Mouse (Mus musculus): Measurements from ENCODE around the gene Bub3.

DNA sequence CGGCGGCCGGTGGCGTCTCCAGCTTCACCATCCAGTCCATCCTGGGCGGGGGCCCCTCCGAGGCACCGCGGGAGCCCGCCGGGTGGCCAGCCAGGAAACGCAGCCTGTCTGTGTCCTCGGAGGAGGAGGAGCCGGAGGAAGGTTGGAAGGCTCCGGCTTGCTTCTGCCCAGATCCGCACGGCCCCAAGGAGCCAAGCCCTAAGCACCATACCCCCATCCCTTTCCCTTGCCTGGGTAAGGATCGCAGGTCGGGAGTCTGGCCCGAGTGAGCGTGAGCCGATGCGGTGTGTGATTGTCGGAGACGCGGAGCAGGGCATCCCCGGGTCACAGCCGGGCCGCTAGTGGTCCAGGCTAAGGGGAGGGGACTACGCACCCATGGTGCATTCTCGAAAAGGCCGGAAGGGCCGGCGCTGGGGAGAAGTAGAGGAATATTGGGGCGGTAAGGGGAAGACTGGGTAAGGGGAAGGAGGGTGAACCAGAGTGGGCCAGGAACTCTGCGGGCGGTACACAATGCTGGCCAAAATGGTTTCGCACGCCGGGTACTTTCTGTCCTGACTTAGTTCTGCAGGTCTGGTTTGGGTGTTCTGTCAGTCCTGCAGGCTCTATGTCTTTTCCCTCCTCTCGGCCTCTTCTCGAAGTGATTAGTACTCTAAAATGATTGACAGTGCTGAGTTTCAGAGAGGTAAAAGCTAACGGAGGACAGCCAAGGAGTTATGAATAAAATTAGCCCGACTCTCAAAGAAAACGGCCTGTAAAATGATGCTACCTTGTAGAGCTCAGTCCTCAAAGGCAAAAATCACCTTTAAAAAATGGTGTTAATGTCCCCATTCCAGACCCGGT lies 5.5 kb upstream of the Bub3 start:
- TF ChIP-seq CTCF (IDR thresholded peaks at IDR 0.05; ENCODE audit: borderline replicate concordance, insufficient read depth, low read depth, low read length) (no peak), POLR2A (IDR thresholded peaks at IDR 0.05; ENCODE audit: borderline replicate concordance, insufficient read depth, low read length) (no peak)

All from cerebellum, adult 2 months (tissue).